Mouse (Mus musculus) lung, adult 18-20 months (tissue): ENCODE results near the gene Gins2.

Experiments used
- DNase-seq, 2 experiments: peaks; one replicate each; pipeline ENCODE4 v3.0.0; 2022; ENCODE audit warnings: mixed read lengths in 2 of 2

The Gins2 gene

GRCm38 (mm10) chr8:120588908-120589771 lies at the start of gene Gins2:
TSS of gene Gins2 (minus strand) at chr8:120589304.
- DNase-seq: peak; percentile 100

GRCm38 (mm10) chr8:120634329-120634839 lies 45.3 kb upstream of the Gins2 start:
- peak; percentile 69 to 77 for DNase-seq

- peak in 1 of 2 experiments; percentile 15 for DNase-seq
Observed at GRCm38 (mm10) chr8:120633665-120634271, 44.7 kb upstream of the Gins2 start.

GRCm38 (mm10) chr8:120632969-120633664 lies 44.0 kb upstream of the Gins2 start:
- no peak for DNase-seq

- no peak for DNase-seq
Observed at GRCm38 (mm10) chr8:120631441-120632375, 42.6 kb upstream of the Gins2 start.

- no peak for DNase-seq
Observed at GRCm38 (mm10) chr8:120630848-120631247, 41.7 kb upstream of the Gins2 start.

- no peak for DNase-seq
Observed at GRCm38 (mm10) chr8:120630031-120630430, 40.9 kb upstream of the Gins2 start.

GRCm38 (mm10) chr8:120627298-120627697 lies 38.2 kb upstream of the Gins2 start:
- no peak for DNase-seq

GRCm38 (mm10) chr8:120626461-120626860 lies 37.4 kb upstream of the Gins2 start:
- DNase-seq: no peak

GRCm38 (mm10) chr8:120623608-120624007 lies 34.5 kb upstream of the Gins2 start:
- DNase-seq: no peak

GRCm38 (mm10) chr8:120622161-120622560 lies 33.1 kb upstream of the Gins2 start:
- no peak for DNase-seq

GRCm38 (mm10) chr8:120620441-120620840 lies 31.3 kb upstream of the Gins2 start:
- DNase-seq: no peak

- DNase-seq: peak; percentile 42 to 50
Observed at GRCm38 (mm10) chr8:120619235-120620180, 30.4 kb upstream of the Gins2 start.

GRCm38 (mm10) chr8:120618110-120618509 lies 29.0 kb upstream of the Gins2 start:
- DNase-seq: peak; percentile 48 to 53

GRCm38 (mm10) chr8:120616663-120617626 lies 27.8 kb upstream of the Gins2 start:
- no peak for DNase-seq

- no peak for DNase-seq
Observed at GRCm38 (mm10) chr8:120614491-120614890, 25.4 kb upstream of the Gins2 start.

- no peak for DNase-seq
Observed at GRCm38 (mm10) chr8:120610824-120611223, 21.7 kb upstream of the Gins2 start.

GRCm38 (mm10) chr8:120607885-120608284 lies 18.8 kb upstream of the Gins2 start:
- DNase-seq: peak; percentile 67 to 73

- DNase-seq: no peak
Observed at GRCm38 (mm10) chr8:120607460-120607859, 18.4 kb upstream of the Gins2 start.

GRCm38 (mm10) chr8:120602672-120603071 lies 13.6 kb upstream of the Gins2 start:
- no peak for DNase-seq
